Mouse (Mus musculus) retina, adult 2 months (tissue): ENCODE results near the gene Uhrf1.
A peak's percentile ranks its signal among the peaks of the same experiment; 100 is the strongest.

ENCODE experiments used
- DNase-seq: peaks from one replicate; pipeline ENCODE4 v3.0.0-alpha.2; 2012; ENCODE audit warnings: low read depth, low spot score

The Uhrf1 gene

DNA sequence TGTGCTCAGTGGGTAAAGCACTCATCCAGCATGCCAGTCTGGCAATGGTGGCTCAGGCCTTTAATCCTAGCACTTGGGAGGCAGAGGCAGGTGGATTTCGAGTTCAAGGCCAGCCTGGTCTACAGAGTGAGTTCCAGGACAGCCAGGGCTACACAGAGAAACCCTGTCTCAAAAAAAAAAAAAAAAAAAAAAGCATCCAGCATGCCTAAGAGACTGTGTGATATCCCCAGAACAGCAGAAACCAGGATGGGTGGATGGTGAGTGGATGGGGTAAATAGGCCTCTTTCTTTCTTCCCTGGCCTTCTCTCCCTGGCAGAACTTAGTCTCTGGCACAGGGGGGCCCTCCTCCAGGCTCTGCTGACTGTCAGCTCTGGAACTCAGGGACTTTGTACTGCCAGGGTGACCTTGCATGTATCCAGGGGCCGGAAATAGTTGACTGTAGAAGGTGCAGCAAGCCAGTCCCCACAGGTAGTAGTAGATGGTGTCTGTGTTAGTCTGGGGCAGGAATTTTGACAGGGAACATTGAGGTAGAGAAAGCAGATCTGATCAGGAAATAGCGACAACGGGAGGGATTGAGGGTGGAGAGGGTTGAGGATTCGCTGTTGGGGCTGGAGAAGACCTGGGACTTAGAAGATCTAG, 27.2 kb upstream of the Uhrf1 start:
- no peak for DNase-seq

- peak; percentile 81 for DNase-seq
These were observed 26.2 kb upstream of the Uhrf1 start, which contains the start of gene Ticam1 for GRCm38 (mm10) chr17:56276643-56277566. Gene Ticam1 (minus strand): TSS chr17:56276786.

- DNase-seq, result no peak
These were observed 25.6 kb upstream of the Uhrf1 start for GRCm38 (mm10) chr17:56277567-56277893.

DNA sequence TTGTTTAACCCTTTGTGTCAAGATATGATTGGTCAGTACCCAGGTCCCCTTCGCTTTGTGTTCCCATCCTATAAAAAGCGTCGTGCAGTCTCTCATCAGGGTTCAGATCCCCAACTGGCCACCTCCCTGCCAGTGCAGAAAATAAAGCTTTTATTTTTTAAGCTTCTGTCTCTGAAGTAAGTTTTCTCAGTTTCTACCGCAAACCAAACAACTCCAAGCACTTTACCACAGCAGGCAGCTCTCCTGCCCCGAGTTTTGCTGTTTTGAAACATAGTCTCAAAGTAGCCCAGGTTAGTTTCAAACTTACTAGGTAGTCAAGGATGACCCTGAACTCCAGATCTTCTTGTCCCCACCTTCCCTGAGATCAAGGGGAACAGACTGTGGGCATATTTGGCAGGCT, 24.8 kb upstream of the Uhrf1 start:
- no peak for DNase-seq

DNA sequence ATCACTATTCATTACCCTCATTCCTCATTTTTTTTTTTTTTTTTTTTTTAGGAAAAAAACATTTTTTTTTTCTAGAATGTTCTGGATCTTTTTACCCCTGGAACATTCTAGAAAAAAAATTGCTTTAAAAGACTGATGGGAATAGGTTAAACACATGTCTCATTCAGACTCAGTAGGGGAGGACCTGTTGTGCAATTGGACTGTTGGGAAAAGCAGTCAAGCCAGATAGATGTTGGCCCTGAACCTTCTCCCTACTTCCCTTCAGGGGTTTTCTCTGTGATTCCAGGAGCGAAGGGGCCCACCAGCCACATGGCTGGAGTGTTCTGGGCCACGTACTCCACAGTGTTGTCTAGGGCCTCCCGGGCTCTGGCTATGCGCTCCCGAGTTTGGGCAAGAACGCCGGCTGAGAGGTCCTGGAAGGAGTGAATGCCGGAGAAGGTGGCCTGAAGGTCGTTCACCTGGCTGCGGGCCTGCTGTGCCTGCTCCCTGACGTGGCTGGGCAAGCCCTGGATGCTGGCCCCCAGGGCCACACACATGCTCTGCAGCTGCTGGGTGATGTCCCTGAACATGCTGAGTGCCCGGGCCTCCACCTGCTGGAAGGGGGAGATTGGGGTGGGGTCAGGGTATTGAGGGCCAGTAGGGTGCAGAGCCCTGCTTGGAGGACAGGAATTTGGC, 23.5 kb upstream of the Uhrf1 start:
- no peak for DNase-seq

DNA sequence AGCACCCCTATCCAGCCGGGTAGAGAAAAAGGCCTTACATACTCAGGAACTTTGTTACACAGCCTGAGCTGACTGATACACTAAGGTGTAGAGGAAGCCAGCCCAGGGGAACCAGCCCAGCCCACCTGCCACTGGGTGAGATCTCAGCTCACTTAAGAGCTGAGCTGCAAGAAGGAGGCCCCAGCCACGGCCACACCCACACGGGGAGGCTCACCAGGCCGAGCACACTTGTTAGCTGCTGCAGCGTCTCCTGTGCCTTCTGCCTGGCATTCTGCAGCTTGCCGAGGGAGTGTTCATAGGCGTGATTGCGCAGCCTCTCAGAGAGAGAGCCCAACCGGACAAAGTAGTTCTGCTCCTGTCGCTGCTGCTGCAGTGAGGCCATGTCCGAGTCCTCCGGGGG, 21.9 kb upstream of the Uhrf1 start:
- no peak for DNase-seq

GRCm38 (mm10) chr17:56282802-56283201, 20.3 kb upstream of the Uhrf1 start:
- no peak for DNase-seq

DNA sequence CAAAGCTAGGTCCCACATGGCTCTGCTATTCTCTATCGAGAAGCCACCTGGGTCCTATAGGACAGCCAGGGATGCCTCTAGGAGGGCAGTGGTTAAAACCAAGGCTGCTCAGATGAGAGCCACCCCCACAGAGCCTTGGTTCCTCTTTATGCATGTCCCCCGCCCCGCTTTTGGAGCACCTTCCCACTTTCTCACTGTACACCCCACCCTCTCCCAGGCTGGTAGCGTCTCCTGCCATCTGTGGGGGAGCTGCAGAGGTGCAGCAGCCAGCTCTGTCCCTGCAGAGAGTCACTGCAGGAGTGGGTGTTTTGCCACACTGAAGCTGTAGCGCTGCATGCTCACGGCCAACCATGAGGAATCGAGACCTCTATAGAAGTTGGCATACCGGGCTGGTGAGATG, 19.8 kb upstream of the Uhrf1 start:
- no peak for DNase-seq

GRCm38 (mm10) chr17:56285995-56286394, 17.1 kb upstream of the Uhrf1 start:
- DNase-seq, result no peak

- no peak for DNase-seq
These were observed 15.3 kb upstream of the Uhrf1 start for GRCm38 (mm10) chr17:56287830-56288229.

GRCm38 (mm10) chr17:56288866-56289265, 14.3 kb upstream of the Uhrf1 start:
- no peak for DNase-seq

- no peak for DNase-seq
These were observed 13.5 kb upstream of the Uhrf1 start for GRCm38 (mm10) chr17:56289371-56290331.

- DNase-seq, result no peak
These were observed 12.5 kb upstream of the Uhrf1 start for GRCm38 (mm10) chr17:56290388-56291170.

DNA sequence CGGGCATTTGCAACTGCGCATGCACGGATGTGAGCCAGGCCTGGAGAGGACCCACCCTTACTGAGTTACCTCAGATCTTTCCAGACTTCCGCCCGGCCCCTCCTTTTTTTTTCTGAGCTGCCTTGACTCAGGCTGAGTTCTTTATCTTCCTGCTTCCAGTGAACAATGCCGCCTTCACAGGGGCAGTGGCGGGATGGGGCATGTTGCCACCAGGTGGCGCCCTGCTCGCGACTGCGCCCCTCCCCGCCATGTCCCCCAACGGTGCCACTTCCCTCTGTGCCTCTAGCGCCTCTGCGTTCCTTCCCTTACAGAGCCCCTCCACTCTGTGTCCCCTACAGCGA, 12.0 kb upstream of the Uhrf1 start:
- DNase-seq, result no peak

DNA sequence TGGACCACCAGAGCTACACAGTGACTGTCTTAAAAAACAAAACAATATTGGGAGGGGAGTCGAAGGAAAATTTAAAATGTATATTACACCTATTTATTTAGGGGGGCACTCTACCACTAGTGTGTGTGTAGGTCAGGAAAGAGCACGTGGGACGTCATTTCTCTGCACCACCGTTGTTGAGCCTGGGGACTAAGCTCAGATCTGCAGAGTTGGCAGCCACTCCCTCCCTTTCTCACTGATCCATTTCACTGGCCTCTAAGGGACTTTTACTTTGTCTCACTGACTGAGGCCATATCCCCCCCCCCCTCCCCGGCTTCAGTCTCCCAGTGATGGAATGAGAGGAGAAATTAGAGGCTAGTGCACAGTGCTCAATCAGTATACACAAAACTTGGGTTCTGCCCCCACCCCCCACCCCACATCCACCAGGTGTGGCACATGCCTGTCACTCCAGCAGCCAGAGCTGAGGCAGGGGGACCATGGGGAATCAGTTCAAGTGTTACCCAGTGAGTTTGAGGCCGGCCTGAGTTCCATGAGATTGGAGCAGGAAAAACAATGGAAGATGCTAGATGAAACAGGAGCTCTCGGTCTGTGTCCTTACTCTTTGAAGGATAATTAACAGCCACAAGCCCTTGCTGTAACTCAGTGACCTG, 11.2 kb upstream of the Uhrf1 start:
- DNase-seq, result no peak

- DNase-seq, result no peak
These were observed 10.4 kb upstream of the Uhrf1 start, which contains the start of gene Plin3 for GRCm38 (mm10) chr17:56292531-56293222. Gene Plin3 (minus strand): TSS chr17:56292873.

DNA sequence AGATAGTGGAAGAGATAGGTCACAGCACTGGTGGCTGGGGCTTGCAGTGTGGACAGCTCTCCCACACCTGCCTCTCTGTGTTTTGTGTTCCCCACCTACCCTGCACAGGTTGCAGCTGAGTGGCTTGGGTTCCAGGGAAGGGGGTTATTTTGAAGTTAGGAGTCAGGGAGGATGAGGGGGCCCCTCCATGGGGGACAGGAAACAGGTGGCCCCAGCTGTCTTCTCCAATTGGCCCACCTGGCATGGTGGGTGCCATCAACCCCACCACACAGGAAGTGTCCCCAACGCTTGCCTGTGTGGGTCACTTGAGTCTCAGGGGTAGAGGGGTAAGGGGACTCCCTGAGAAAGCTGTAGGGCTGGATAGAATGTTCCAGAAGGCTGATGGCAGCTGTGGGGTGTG, 9.8 kb upstream of the Uhrf1 start:
- DNase-seq, result no peak

GRCm38 (mm10) chr17:56294241-56294640, 8.9 kb upstream of the Uhrf1 start:
- DNase-seq, result no peak

- DNase-seq, result no peak
These were observed 6.9 kb upstream of the Uhrf1 start for GRCm38 (mm10) chr17:56296201-56296600.

DNA sequence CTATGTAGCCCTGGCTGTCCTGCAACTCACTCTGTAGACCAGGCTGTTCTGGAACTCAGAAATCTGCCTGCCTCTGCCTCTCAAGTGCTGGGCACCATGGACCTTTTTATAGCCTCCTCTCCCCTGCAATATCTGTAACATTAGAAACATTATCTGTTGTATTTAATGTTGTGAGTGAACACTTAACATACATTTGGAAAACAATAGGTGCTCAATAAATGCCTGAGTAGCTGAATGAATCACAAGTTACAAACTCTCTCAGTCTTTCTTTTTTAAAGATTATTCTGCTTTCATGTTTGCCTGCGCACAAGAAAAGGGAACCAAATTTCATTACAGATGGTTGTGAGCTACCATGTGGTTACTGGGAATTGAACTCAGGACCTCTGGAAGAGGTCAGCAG, 4.9 kb upstream of the Uhrf1 start:
- DNase-seq, result no peak
